In genomic region chr19:53764688-53765478, GRCm38 (mm10) we compare ENCODE assay signal across 23 mouse cellular contexts.
DNase-seq lines count a peak whose midpoint lies in the region; ATAC-seq lines count a peak whose summit lies in the region.
"Had no signal": no experiment of that assay in that cellular context is flagged by ENCODE, and none has a peak within 500 bp of the region (broad histone marks: within the 10 kb centered on the region; RNA-seq: fewer than 3 reads in every experiment).

No protein-coding gene starts in this region.

- no peaks in the 10 kb centered on the region for H3K4me1 ChIP-seq in midbrain, embryonic 11.5 days (ENCODE audit: control insufficient read depth, insufficient read depth, low read length)
- no peaks in the 10 kb centered on the region for H3K4me1 ChIP-seq in midbrain, embryonic 14.5 days (ENCODE audit: control insufficient read depth, insufficient read depth, low read length)
- H3K4me1 ChIP-seq in limb, embryonic 10.5 days = no peaks in the 10 kb centered on the region
- H3K4me1 ChIP-seq: forebrain, embryonic 12.5 days had no signal

- H3K4me2 ChIP-seq in midbrain, embryonic 11.5 days = no peak overlapping the region
- H3K4me2 ChIP-seq in midbrain, embryonic 14.5 days (ENCODE audit: low read length) = no peak overlapping the region
- H3K4me2 ChIP-seq: embryonic facial prominence, embryonic 13.5 days; embryonic facial prominence, embryonic 15.5 days; forebrain, embryonic 12.5 days had no signal

- H3K27ac ChIP-seq in midbrain, embryonic 11.5 days (ENCODE audit: low read depth, low read length) = no peak overlapping the region
- H3K27ac ChIP-seq in midbrain, embryonic 14.5 days (replicated peaks; ENCODE audit: low read depth, low read length) = no peak overlapping the region
- no peak overlapping the region for H3K27ac ChIP-seq in limb, embryonic 10.5 days
- H3K27ac ChIP-seq: embryonic facial prominence, embryonic 13.5 days; embryonic facial prominence, embryonic 15.5 days; forebrain, embryonic 10.5 days; forebrain, embryonic 12.5 days had no signal

- no peak overlapping the region for H3K9ac ChIP-seq in midbrain, embryonic 11.5 days (ENCODE audit: low read length)
- H3K9ac ChIP-seq in midbrain, embryonic 14.5 days (replicated peaks; ENCODE audit: low read length) = no peak overlapping the region
- H3K9ac ChIP-seq: embryonic facial prominence, embryonic 13.5 days; embryonic facial prominence, embryonic 15.5 days; forebrain, embryonic 12.5 days had no signal

- no peak overlapping the region for H3K4me3 ChIP-seq in midbrain, embryonic 11.5 days (ENCODE audit: low read depth, low read length)
- no peak overlapping the region for H3K4me3 ChIP-seq in midbrain, embryonic 14.5 days (replicated peaks; ENCODE audit: low read depth, low read length)
- H3K4me3 ChIP-seq in limb, embryonic 10.5 days = no peak overlapping the region
- H3K4me3 ChIP-seq: embryonic facial prominence, embryonic 13.5 days; embryonic facial prominence, embryonic 15.5 days; erythroblast, embryonic 14.5 days; forebrain, embryonic 10.5 days; forebrain, embryonic 12.5 days had no signal

- DNase-seq in midbrain, embryonic 11.5 days (ENCODE audit: low spot score, missing footprints) = peak; percentile 56
- no peak for DNase-seq in midbrain, embryonic 14.5 days
- DNase-seq in ES-CJ7 (ENCODE audit: low read depth, low spot score) (peak; percentile 48), ZHBTc4 (ENCODE audit: low read depth, low spot score) (peak; percentile 71)
- no peak for DNase-seq in limb, embryonic 10.5 days (ENCODE audit: low spot score)
- DNase-seq in embryo, embryonic 11 days = no peak
- DNase-seq: adrenal gland, adult 8-10 months; adrenal gland, postnatal 14 days; adrenal gland, postnatal 36 days; cerebellum, adult 11-12 months; cerebellum, adult 2 months; cerebellum, adult 9-10 months; cerebellum, postnatal 10 days; cerebellum, postnatal 25 days had no signal

- ATAC-seq in midbrain, embryonic 11.5 days (ENCODE audit: low FRiP score) = no peak
- ATAC-seq in midbrain, embryonic 14.5 days (ENCODE audit: low FRiP score, low TSS enrichment) = no peak
- ATAC-seq: activated CD4-positive, CD25-positive, alpha-beta regulatory T cell, adult 4 months; forebrain, embryonic 14.5 days; forebrain, embryonic 16.5 days; Patski had no signal

- no peaks in the 10 kb centered on the region for H3K27me3 ChIP-seq in midbrain, embryonic 11.5 days (ENCODE audit: control insufficient read depth, insufficient read depth, low read length)
- H3K27me3 ChIP-seq in midbrain, embryonic 14.5 days (ENCODE audit: control insufficient read depth, insufficient read depth, low read length) = no peaks in the 10 kb centered on the region
- H3K27me3 ChIP-seq in limb, embryonic 10.5 days (ENCODE audit: low read depth, poor library complexity, severe bottlenecking) = no peaks in the 10 kb centered on the region
- H3K27me3 ChIP-seq: embryonic facial prominence, embryonic 13.5 days; embryonic facial prominence, embryonic 15.5 days; Patski had no signal

- 87% methylated on average over 7 of the region's 7 CpGs for WGBS in midbrain, embryonic 11.5 days
- 73% methylated on average over 6 of the region's 7 CpGs for WGBS in midbrain, embryonic 14.5 days
- WGBS in limb, embryonic 10.5 days = 85% methylated on average over 7 of the region's 7 CpGs

- no peaks in the 10 kb centered on the region for H3K9me3 ChIP-seq in midbrain, embryonic 11.5 days (ENCODE audit: control insufficient read depth, low read length)
- H3K9me3 ChIP-seq in midbrain, embryonic 14.5 days (ENCODE audit: control insufficient read depth, low read length) = no peaks in the 10 kb centered on the region
- H3K9me3 ChIP-seq in limb, embryonic 10.5 days (replicated peaks) = no peaks in the 10 kb centered on the region
- H3K9me3 ChIP-seq: embryonic facial prominence, embryonic 13.5 days; embryonic facial prominence, embryonic 15.5 days; forebrain, embryonic 12.5 days had no signal

- H3K36me3 ChIP-seq in midbrain, embryonic 11.5 days (ENCODE audit: control insufficient read depth, insufficient read depth, low read length) = no peaks in the 10 kb centered on the region
- H3K36me3 ChIP-seq in midbrain, embryonic 14.5 days (ENCODE audit: control insufficient read depth, insufficient read depth, low read length) = no peaks in the 10 kb centered on the region
- no peaks in the 10 kb centered on the region for H3K36me3 ChIP-seq in limb, embryonic 10.5 days
- H3K36me3 ChIP-seq: embryonic facial prominence, embryonic 13.5 days; embryonic facial prominence, embryonic 15.5 days; forebrain, embryonic 10.5 days; forebrain, embryonic 12.5 days had no signal

Comparison
In these comparisons a context has a peak if more than half of its experiments do, and no peak if none do; other contexts are left out.
1. DNase-seq: peak in midbrain, embryonic 11.5 days (single experiment), ES-CJ7 (single experiment) and ZHBTc4 (single experiment); none in midbrain, embryonic 14.5 days (single experiment), limb, embryonic 10.5 days (single experiment) and embryo, embryonic 11 days (single experiment).